Mouse (Mus musculus) embryo, embryonic 10 days (tissue): ENCODE results near the gene Islr.

ENCODE experiments used
- DNase-seq: peaks from one replicate; pipeline ENCODE4 v3.0.0-alpha.2; 2015; ENCODE audit warnings: low spot score

The Islr gene

DNA sequence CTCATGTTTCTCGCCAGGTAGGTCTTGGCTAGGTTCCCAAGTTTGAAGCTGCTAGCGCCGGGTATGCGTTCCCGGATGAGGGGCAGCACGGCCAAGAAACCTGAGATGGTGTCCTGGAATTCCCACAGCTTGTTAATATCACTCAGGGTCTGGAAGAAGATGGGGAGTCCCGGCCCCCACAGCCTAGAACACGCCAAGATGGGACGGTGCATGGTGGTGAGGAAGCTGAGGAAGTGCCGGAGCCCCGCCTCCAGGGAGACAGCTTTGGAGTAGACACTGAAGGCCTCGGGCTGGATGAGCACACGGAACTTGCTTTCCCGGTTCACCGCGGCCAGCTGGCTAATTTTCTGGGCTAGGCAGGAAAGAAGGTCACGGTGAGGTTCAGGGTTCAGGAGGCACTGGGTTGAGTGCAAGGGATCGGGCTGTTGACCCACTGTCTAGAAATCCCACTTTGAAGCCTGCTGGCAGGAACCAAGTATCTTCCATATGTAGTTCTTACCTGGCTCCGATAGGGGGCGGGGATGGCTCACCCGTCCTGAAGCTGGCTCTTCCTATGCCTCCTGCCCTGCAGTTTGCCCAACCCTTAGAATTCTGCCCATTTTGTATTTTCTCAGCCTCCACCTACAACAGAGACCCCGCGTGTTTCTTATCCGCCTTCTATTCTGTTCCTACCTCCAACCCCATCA, 16.3 kb upstream of the Islr start:
- DNase-seq: peak; percentile 75

DNA sequence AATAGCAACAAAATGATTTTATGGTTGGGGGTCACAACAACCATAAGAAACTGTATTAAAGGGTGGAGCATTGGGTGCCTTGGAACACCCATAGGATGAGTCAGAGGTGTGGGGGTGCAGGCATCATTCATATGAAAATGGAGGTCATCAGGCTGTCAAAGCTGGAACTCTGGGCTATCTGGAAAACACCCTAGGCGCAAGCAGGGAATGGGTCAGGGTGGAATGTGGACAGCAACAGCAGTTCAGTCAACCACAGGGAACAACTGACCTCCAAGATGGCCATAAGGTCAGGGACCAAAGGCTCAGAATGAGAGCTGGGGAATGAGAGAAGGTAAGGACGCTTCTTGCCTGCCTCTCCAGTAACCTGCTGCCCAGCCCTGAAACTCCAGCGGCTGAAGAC, 14.4 kb upstream of the Islr start:
- DNase-seq: no peak

DNA sequence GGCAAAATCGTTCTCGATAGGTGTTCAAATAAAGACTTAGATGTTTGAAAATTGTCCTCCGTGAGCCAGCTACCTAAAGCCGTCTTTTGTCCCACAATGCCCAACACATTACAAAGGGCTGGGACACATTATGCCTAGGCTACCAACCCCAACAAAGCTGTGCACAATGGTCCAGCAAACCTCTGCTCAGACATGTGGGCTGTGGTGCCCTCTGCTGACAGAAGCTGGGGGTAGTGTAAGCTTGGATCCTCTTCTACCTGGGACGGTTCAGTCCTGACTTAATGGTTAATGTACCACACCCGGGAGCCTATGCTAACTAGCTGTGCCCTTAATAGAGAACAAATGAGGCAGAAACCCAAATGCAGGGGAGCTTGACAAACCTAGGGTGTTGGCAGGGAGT, 12.3 kb upstream of the Islr start:
- peak; percentile 74 for DNase-seq

DNA sequence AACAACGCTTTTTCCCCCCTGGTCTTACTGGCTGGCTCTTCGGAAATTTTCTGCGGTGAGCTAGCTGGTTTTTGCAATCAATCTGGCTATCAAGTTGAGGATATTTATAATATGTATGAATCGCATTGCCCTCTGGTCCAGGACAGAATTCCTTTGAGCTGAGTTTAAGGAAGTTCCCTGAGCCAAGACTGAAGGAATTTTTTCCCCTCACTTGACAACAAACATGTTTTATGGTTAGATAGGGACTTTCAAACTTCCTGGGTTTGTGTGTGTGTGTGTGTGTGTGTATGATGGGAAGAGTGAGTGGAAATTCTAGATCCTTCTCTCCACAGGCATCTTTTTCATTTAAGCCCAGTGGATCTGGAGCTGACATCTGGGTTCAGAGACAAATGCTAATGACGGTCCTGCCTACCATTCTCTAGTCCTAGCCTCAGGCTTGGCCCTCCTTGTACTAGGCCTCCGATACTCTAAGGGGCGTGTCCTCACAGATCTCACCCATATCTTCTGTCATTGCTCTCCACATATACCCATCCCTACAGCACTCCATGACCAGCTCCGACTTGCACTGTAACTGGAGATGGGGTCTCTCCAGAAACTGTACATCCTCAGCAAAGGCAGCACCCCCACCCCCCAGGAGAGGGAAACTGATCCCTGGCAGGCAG, 10.5 kb upstream of the Islr start:
- peak; percentile 34 for DNase-seq

DNA sequence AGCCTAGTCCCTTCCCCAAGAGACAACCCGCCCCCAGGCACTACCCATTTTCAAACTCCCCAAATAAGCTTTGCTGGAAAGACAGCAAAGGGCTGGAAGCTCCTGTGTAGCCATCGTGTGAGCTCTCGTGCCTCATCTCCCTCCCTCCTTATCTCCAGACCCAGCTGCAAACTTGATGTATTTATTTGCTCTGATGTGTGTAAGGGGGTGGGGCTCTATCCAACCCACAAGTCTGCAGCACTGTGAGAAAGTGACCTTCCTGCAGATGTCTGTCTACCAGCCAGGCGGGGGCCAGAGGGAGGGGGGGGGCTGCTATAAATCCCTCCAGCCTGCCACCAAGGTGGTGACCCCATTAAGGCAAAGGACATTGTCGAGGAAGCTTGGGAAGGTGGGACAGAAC, 9.8 kb upstream of the Islr start:
- peak; percentile 44 for DNase-seq

DNA sequence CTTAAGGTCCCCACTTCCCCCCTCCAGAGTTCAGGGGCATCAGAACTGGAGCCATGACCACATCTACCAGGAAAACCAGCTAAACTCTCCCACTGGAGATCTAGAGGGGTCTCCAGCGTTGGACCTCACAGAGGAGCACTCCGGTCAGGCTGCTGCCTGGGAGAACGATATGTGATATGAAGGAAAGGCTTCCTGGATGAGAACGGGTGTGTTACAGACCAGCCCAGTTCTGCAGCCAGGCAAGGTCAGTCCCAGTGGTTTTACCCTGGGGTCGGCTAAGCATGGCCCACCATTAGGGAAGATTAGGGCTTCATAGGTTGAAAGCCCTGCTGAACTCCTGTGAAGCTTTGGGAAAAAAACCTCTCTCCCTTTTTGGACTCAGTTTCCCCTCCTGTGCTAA, 9.3 kb upstream of the Islr start:
- DNase-seq: no peak

DNA sequence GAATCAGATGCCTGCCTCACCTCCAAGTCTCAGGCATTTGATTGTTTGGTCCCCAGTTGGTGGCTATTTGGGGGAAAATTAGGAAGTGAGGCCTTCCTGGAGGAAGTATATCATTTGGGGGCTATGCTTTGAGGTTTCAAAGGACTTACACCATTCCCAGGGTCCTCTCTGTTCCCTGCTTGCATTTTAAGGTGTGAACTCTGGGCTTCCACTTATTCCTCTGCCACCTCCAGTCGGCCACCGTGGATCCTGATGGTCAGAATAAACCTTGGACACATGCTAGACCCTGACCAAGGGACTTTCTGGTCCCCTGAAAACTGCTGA, 6.2 kb upstream of the Islr start:
- no peak for DNase-seq

DNA sequence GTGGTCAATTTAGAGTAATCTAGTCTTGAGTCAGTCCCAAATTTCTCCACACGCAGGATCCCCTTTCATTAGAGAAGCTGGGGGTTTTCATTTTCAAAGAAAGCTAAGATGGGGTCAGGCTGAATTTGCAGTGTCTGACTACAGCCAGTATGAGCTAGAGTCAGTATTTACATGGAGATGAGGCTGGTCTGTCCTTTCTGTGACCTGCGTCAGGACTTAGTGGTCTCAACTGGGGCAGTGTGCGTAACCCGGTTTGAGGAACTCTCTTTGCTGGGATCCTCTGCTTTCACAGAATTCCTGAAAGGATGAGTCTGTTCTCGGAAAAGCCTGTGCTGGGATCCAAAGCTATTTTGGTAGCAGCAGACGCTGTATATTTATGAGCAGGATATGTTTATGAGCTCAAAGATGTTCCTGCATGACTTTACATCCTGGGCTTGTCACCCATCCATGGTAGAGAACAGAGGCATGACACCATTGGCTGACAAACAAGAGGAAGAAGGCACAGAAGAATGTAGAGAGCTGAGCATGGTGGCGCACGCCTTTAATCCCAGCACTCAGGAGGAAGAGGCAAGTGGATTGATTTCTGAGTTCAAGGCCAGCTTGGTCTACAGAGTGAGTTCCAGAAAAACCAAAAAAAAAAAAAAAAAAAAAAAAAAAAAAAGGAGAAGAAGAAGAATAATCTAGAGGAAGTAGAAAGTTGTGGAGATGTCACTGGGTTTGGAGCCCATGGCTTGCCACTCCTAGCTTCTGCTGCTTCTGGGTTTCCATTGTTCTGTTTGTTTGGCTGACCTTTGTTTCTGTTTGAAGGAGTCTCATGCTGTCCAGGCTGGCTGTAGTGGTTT, 5.6 kb upstream of the Islr start:
- DNase-seq: no peak

DNA sequence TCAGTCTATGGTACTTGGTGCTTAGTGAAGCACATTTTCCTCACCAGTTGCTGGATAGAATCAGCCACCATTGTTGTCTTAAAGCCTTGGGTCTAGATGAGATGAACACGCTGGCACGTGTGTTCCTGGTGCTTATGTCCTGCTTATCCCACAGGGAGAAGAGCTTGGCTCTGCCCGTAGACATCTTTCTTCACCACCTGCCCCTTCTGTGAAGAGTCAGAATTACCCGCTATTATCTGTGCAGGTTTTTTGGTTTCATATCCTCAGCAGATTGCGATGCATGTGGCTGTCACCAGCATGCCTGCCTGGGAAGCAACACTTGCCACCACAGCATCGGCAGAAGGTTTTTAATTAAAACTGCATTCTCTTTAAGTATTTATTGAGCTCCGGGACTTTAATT, 1.9 kb upstream of the Islr start:
- no peak for DNase-seq

DNA sequence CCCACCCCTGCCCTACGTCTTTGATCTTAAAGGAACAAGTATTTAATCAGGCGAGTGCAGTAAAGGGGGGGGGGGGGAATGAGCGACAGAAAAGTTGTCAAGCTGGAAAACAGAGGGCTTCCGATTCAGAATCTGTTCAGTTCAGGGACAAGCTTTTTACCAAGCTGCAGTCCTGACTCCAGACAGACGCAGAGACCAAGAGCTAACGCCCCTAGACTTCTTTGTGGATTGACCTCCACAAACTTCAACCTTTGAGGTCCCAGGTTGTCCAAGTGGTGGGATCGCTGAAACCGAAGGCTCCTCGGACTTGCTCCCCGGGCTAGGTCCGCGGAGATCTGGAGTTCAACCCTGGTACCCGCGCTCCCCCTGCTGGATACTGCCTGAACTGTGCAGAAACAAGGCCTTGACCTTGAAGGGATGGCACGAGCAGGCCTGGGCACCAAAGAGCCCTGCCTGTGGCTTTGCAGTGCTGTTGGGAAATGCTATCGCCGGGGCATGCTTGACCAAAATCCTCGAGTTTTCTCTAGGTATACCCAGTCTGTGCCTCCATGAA, 418 bp upstream of the Islr start:
- peak; percentile 94 for DNase-seq

DNA sequence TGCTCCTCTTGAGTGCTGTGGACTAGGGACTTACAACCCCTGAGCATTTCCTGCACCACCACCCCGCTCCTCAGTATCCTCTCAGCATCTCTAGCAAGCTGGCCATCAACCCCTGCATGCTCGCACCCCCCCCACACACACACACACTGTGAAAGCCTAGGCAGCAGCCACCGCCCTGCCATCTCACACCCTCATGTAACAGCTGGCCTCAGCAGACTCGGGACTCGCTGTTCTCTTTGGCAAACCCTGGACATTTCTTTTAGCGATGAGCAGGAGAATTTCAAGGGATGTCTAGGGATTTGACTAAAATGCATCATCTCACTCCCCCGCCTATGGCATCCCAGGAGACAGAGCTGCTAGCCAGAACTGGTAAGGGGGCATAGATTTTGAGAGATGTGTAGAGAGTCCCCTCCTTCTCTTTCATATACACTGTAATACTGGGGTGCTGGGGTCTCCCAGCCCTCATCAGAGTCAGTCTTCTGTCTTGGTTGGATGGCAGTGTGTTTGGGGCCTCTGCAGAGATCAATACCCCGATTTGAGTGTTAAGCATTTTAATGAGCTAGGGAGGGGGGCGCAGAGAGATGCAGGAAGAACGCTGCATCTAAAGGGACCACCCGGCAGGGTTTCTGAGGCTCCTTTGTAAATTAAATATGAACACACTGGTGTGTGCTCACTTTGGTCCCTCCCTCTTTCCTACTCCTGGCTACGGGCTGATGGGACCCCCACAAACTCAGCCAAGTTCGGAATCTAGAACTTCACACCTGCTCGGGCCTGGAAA, 1.2 kb downstream of the Islr start:
- no peak for DNase-seq

DNA sequence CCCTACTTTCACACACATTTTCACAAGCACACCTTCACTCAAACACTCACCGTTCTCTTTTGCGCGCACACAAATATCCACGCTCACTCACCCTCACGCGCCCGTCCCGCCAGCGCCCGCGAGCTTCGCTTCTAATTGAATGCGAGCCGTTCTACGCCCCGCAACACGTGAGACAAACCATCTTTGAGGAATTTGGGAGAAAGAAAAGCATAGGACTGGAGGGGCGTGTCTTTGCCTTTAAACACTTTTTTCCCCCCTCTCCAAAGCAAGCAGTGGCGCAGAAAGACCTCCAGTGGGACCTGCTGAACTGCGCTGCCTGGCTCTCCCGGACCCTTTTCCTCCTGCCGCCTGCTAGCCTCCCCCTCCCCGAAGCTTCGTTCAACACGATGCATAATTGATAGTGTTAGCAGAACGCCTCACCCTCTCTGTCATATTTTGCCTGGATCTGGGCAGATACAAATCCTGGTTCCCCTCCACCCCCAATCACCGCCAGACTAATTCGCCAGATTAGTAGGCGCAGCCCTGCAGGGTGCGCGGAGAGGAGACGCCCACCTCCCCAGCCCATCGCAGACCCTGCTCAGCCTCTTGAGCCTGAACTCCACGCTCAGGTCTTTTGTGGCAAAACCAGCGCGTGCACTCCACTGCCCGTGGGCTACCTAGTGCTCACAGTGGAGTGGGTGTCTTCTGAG, 2.1 kb downstream of the Islr start:
- peak; percentile 27 for DNase-seq

DNA sequence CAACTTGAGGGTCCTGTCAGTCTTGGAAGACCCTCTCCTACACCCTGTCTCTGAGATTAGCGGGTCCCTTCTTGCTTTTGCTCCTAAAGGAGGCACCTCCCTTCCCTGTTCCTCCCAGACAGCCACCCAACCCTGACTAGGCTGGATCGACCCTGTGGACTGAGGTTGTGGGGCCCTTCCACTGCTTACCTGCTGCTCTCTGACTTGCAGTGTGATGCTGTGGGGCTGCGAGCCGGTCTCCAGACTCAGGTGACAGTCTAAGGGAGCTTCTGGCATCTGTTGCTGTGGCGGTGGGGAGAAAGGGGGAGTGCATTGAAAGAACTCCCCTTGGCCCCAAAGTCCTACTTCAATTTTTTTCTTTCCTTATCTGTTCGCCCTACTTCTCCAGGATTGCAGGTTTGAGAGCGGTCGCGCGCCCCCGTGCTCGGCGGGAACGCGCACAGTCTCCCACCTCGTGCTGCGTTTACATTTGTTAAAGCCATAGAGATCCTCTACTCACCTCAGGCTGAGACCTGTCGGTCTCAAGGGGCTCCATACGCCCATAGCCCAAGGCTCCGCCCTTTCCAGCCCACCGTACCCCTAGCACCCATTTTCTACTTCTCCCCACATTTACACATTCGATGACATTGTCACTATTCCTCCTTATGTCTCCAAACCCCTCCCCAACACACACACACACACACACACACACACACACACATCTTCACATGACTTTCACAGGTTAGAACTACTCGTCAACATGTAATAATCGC, 2.8 kb downstream of the Islr start:
- no peak for DNase-seq

DNA sequence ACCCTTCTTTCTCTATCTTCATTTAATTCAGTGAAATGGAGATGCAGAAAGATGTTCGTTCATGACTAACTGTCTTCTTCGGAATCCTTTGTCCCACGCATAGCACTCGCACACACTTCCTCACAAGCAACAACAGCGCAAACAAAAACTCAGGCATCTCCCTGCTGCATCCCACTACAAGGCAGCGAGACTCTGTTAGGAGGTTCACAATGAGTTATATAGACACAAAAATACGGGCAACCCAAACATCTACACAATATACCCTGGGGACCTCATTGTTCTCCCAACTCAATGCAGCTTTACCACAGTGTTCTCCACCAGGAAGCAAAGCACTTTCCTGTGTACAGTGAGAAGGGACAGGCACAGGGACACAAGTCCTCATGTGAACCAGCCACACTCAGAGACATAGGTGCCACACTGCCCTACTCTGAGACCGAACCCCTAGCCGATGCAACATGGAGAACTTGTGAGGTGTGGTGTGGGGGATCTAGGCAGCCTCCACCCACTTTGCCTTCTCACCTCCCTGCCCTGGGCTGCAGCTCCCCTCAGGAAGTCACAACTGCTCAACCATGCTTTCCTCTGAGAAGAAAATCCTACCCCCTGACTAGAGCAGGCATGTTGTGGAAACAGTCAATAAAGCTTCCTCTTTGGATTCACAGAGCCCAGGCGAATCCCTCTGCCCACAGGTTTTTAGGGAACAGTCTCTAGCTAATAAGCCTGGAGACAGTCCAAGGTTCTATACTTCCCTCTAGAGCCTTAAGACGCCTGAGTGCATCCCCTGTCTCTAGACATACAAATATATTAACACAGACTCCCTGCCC, 3.6 kb downstream of the Islr start:
- no peak for DNase-seq

DNA sequence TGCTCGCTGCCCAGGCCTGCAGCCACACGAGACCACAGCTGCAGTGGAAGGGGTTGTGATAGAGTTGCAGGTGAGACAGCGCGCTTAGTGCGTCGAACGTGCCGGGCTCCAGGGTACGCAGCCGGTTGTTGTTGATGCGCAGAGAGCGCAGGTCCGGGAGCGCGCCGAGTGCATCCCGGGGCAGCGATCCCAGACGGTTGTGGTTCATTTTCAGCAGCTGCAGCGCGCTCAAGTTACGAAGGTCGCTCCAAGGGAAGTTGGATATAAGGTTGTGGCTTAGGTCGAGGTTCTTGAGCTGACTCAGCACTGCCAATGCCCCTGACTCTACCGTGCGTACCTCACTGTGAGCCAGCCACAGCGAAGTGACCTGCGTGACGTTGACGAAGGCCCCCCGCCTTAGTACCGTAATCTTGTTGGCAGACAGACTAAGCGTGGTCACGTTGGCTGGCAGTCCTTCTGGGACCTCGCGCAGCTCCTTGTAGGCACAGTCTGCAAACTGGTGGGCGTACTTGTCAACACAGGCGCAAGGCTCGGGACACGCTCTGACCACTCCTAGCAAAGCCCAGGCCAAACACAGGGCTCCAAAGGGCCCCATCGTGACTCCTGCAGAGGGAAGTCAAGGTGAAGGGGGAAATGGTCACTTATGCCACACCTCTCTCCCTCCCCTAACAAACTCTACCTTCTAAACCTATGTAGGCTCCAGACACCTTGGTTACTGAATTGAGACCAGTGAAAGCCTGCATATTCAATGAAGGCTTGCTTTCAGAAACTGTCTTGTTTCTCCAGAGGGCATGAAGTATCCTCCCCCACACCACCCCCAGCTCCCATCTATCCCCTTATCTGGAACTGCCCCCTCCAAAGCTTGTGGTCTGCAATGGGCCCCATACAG, 4.5 kb downstream of the Islr start:
- DNase-seq: peak; percentile 53

DNA sequence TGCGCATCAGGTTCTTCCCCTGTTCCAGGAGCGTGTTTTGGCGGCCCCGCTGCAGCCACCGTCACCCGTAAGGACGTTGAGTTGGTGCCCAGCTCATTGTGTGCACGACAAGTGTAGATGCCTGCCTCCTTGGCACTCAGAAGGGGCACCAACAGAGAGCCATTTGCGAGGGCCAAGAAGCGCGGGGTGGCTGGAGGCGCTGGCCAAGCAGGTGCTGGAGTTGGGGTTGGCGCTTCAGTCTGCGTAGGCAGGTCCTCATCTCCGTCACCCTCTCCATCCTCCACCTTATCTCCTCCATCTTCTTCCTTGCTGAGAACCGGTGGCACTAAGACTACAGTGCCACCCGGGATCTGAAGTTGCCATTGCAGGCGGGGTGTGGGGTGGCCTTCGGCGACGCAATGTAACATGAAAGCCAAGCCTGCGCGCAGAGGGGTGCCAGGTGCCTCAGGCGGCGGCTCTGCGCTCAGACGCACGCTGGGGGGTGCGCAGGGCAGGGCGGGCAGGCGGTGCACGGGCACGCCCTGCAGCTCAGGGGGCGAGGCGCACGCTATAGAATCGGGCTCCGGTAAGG, 5.2 kb downstream of the Islr start:
- DNase-seq: no peak

DNA sequence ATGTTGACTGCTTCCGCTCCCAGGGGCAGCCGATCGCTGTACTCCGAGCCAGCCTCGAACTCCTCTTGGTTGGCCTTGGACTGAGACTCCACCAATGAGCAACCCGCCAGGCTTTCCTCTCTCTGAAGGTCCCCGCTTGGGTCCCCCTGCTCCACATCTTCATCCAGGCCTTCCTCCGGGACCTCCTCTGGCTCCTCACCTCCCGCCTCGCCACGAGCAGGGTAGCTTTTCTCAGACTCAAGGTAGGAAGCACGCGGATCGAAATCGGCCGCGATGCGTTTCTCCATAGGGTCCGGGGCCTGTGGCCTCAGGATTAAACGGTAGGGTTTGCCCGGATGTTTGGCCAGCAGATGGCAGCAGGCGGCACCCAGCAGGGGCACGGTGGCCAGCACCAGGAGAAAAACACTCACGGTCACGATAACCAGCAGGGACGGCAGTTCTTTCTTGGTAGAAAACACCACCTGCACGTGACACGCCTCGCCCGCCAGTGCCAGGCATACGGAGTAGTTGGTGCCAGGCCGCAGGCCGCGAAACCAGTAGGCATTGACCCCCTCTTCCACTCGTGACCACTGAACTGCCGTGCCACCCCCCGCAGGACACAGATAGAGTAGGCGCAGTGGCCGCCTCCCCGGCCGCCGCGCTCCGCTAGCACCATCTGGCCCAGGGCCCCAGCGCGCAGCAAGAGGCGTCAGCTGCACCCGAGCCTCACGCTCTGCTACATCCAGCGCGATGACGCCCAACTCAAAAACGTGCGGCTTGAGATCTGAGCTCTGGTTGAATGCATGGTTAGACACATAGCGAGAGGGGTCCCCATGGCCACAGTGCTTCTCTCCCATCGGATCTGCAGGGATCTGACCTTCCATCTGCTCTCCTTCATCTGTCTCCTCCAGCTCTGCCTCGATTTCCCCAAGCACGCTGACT, 6.1 kb downstream of the Islr start:
- DNase-seq: peak; percentile 76
